Mouse (Mus musculus) small intestine, adult 2 months (tissue): ENCODE results near the gene S100a6. TPM values are rescaled to one million over a fixed set of nuclear protein-coding genes. Genes with fewer than 3 reads are reported as not detected.

Experiments used
- H3K27ac ChIP-seq: fragments of 200-500 bp; 2 replicates; pipeline ENCODE4 v1.5.1; 2012; ENCODE audit warnings: low read depth, low read length, control low read depth, inconsistent platforms; ENCODE audit not compliant: insufficient read depth
- H3K27me3 ChIP-seq: fragments of 200-500 bp; 2 replicates; pipeline ENCODE4 v1.6.1; 2012; ENCODE audit warnings: mild to moderate bottlenecking, moderate library complexity, low read length, inconsistent platforms; ENCODE audit not compliant: control insufficient read depth, insufficient read depth
- H3K36me3 ChIP-seq: fragments of 200-500 bp; 2 replicates; pipeline ENCODE4 v1.6.1; 2012; ENCODE audit warnings: mild to moderate bottlenecking, low read length, control low read depth, inconsistent platforms; ENCODE audit not compliant: control insufficient read depth, insufficient read depth
- H3K4me1 ChIP-seq: fragments of 200-500 bp; 2 replicates; pipeline ENCODE4 v1.6.1; 2012; ENCODE audit warnings: low read length, inconsistent platforms, mixed read lengths; ENCODE audit not compliant: control insufficient read depth, insufficient read depth, insufficient read length
- H3K4me3 ChIP-seq: fragments of 200-500 bp; 2 replicates; pipeline ENCODE4 v1.5.1; 2012; ENCODE audit warnings: low read depth, mild to moderate bottlenecking, control low read depth, inconsistent platforms, low read length, moderate library complexity
- CTCF ChIP-seq: fragments of 200-500 bp; IDR thresholded peaks from 2 replicates; pipeline ENCODE4 v1.5.1; 2012; ENCODE audit warnings: low read depth, mild to moderate bottlenecking, control low read depth, inconsistent platforms, low read length, moderate library complexity, mixed read lengths; ENCODE audit not compliant: insufficient replicate concordance, insufficient read length; ENCODE audit errors: extremely low read depth
- POLR2A ChIP-seq: fragments of 200-500 bp; IDR thresholded peaks from 2 replicates; pipeline ENCODE4 v1.6.1; 2012; ENCODE audit warnings: low read depth, mild to moderate bottlenecking, control low read depth, inconsistent platforms, low read length, moderate library complexity
- WGBS: fragments of 180-500 bp; shearing (Covaris S2); methylation state at CpG from one replicate; pipeline ENCODE4 v1.1.7; 2018; 5-methylcytosine and 5-hydroxymethylcytosine counted together
- polyA plus RNA-seq: library from polyadenylated mRNA; depleted of rRNA; stranded (reverse); fragments of >200 nt; gene quantifications from 2 replicates; pipeline ENCODE4 v1.2.3, GENCODE M21; 2012

S100a6 gene
- polyA plus RNA-seq, 1 experiment, result 234 TPM

GRCm38 (mm10) chr3:90601486-90602110, 11.1 kb upstream of the S100a6 start, which contains the start of gene Gm42674:
TSS of gene Gm42674 (plus strand) at chr3:90601904.
- Histone ChIP-seq H3K36me3 (no peaks in the 10 kb centered on the region), H3K4me1 (peaks cover 3% of the 10 kb centered on the region; the same call in 1 of the 2 replicates), H3K27me3 (no peaks in the 10 kb centered on the region), H3K27ac (no peak within 1 kb of the TSS), H3K4me3 (no peak within 1 kb of the TSS)
- TF ChIP-seq CTCF (no peak), POLR2A (no peak)
- 81% methylated on average over 11 of the region's 11 CpGs for WGBS

- TF ChIP-seq POLR2A, result no peak
- TF ChIP-seq CTCF, result no peak
- H3K4me1 ChIP-seq, result peaks cover 3% of the 10 kb centered on the region; the same call in 1 of the 2 replicates
- no peaks in the 10 kb centered on the region for H3K27me3 ChIP-seq
- H3K27ac ChIP-seq, result no peak within 1 kb of the TSS
- WGBS, result 57% methylated on average over 3 of the region's 3 CpGs
- no peaks in the 10 kb centered on the region for H3K36me3 ChIP-seq
- no peak within 1 kb of the TSS for H3K4me3 ChIP-seq
These were observed 9.1 kb upstream of the S100a6 start, which contains the start of gene S100a4 for GRCm38 (mm10) chr3:90603623-90604022. TSS of gene S100a4 (plus strand) at chr3:90603771.

- TF ChIP-seq CTCF (no peak), POLR2A (no peak)
- Histone ChIP-seq H3K27ac (no peak overlapping the region), H3K27me3 (no peaks in the 10 kb centered on the region), H3K4me1 (peaks cover 6% of the 10 kb centered on the region; the same call in 1 of the 2 replicates), H3K36me3 (no peaks in the 10 kb centered on the region), H3K4me3 (no peak overlapping the region)
- 5% methylated on average over 4 of the region's 4 CpGs for WGBS
These were observed 8.3 kb upstream of the S100a6 start for GRCm38 (mm10) chr3:90604416-90604815.

- no peak overlapping the region for H3K27ac ChIP-seq
- no peaks in the 10 kb centered on the region for H3K36me3 ChIP-seq
- no peaks in the 10 kb centered on the region for H3K27me3 ChIP-seq
- peaks cover 6% of the 10 kb centered on the region; the same call in 1 of the 2 replicates for H3K4me1 ChIP-seq
- 78% methylated on average over 3 of the region's 3 CpGs for WGBS
- TF ChIP-seq CTCF, result no peak
- TF ChIP-seq POLR2A, result no peak
- H3K4me3 ChIP-seq, result no peak overlapping the region
These were observed 7.6 kb upstream of the S100a6 start for GRCm38 (mm10) chr3:90605049-90605448.

- H3K36me3 ChIP-seq, result no peaks in the 10 kb centered on the region
- TF ChIP-seq POLR2A (no peak), CTCF (no peak)
- H3K4me3 ChIP-seq, result no peak overlapping the region
- WGBS, result 94% methylated on average over 2 of the region's 2 CpGs
- H3K27ac ChIP-seq, result no peak overlapping the region
- H3K4me1 ChIP-seq, result peaks cover 6% of the 10 kb centered on the region; the same call in 1 of the 2 replicates
- no peaks in the 10 kb centered on the region for H3K27me3 ChIP-seq
These were observed 6.9 kb upstream of the S100a6 start for GRCm38 (mm10) chr3:90605736-90606135.

- no peaks in the 10 kb centered on the region for H3K27me3 ChIP-seq
- 89% methylated on average over 6 of the region's 6 CpGs for WGBS
- H3K4me1 ChIP-seq, result peaks cover 6% of the 10 kb centered on the region; the same call in 1 of the 2 replicates
- no peaks in the 10 kb centered on the region for H3K36me3 ChIP-seq
- TF ChIP-seq CTCF, result no peak
- TF ChIP-seq POLR2A, result no peak
- no peak overlapping the region for H3K4me3 ChIP-seq
- no peak overlapping the region for H3K27ac ChIP-seq
These were observed 6.5 kb upstream of the S100a6 start for GRCm38 (mm10) chr3:90606185-90606584.

- Histone ChIP-seq H3K36me3 (no peaks in the 10 kb centered on the region), H3K4me3 (no peak overlapping the region), H3K4me1 (peaks cover 6% of the 10 kb centered on the region), H3K27ac (no peak overlapping the region), H3K27me3 (no peaks in the 10 kb centered on the region)
- TF ChIP-seq CTCF, result no peak
- TF ChIP-seq POLR2A, result no peak
- 91% methylated on average over 3 of the region's 3 CpGs for WGBS
These were observed 5.3 kb upstream of the S100a6 start for GRCm38 (mm10) chr3:90607361-90607760.
